Mouse (Mus musculus): ENCODE data around the gene Pex11g.

The Pex11g gene

GRCm38 (mm10) chr8:3467006-3467885 lies at the start of gene Pex11g:
Gene Pex11g, minus strand, starts transcription at chr8:3467680.
- in situ Hi-C loops (cut with MboI; ENCODE audit: low sequenced_read_pairs), result no loop called here

GRCm38 (mm10) chr8:3517117-3517495 lies 49.6 kb upstream of the Pex11g start:
- in situ Hi-C loops (cut with MboI; ENCODE audit: low sequenced_read_pairs), result no loop called here

GRCm38 (mm10) chr8:3516450-3517116 lies 49.1 kb upstream of the Pex11g start:
- in situ Hi-C loops (cut with MboI; ENCODE audit: low sequenced_read_pairs), result no loop called here

GRCm38 (mm10) chr8:3515771-3516417 lies 48.4 kb upstream of the Pex11g start:
- in situ Hi-C loops (cut with MboI; ENCODE audit: low sequenced_read_pairs), result no loop called here

GRCm38 (mm10) chr8:3515260-3515671 lies 47.8 kb upstream of the Pex11g start, which contains the start of gene Pnpla6:
Gene Pnpla6, plus strand, starts transcription at chr8:3515384.
- in situ Hi-C loops (cut with MboI; ENCODE audit: low sequenced_read_pairs), result no loop called here

GRCm38 (mm10) chr8:3514681-3515247 lies 47.3 kb upstream of the Pex11g start:
- in situ Hi-C loops (cut with MboI; ENCODE audit: low sequenced_read_pairs), result no loop called here

GRCm38 (mm10) chr8:3507979-3508754 lies 40.7 kb upstream of the Pex11g start:
- in situ Hi-C loops (cut with MboI; ENCODE audit: low sequenced_read_pairs), result no loop called here

- in situ Hi-C loops (cut with MboI; ENCODE audit: low sequenced_read_pairs), result no loop called here
Observed at GRCm38 (mm10) chr8:3502217-3502616, 34.7 kb upstream of the Pex11g start.

- in situ Hi-C loops (cut with MboI; ENCODE audit: low sequenced_read_pairs), result no loop called here
Observed at GRCm38 (mm10) chr8:3500235-3501090, 33.0 kb upstream of the Pex11g start, which contains the start of gene Mcoln1. Gene Mcoln1, plus strand, starts transcription at chr8:3500457.

GRCm38 (mm10) chr8:3499751-3500150 lies 32.3 kb upstream of the Pex11g start:
- in situ Hi-C loops (cut with MboI; ENCODE audit: low sequenced_read_pairs), result no loop called here

GRCm38 (mm10) chr8:3498583-3498982 lies 31.1 kb upstream of the Pex11g start:
- in situ Hi-C loops (cut with MboI; ENCODE audit: low sequenced_read_pairs), result no loop called here

- in situ Hi-C loops (cut with MboI; ENCODE audit: low sequenced_read_pairs), result no loop called here
Observed at GRCm38 (mm10) chr8:3496428-3496748, 28.9 kb upstream of the Pex11g start.

- in situ Hi-C loops (cut with MboI; ENCODE audit: low sequenced_read_pairs), result no loop called here
Observed at GRCm38 (mm10) chr8:3495578-3496427, 28.3 kb upstream of the Pex11g start.

- in situ Hi-C loops (cut with MboI; ENCODE audit: low sequenced_read_pairs), result no loop called here
Observed at GRCm38 (mm10) chr8:3493845-3494208, 26.3 kb upstream of the Pex11g start.

GRCm38 (mm10) chr8:3492901-3493844 lies 25.7 kb upstream of the Pex11g start, which contains the start of gene Zfp358:
Gene Zfp358, plus strand, starts transcription at chr8:3493138.
- in situ Hi-C loops (cut with MboI; ENCODE audit: low sequenced_read_pairs), result no loop called here

- in situ Hi-C loops (cut with MboI; ENCODE audit: low sequenced_read_pairs), result no loop called here
Observed at GRCm38 (mm10) chr8:3485192-3485591, 17.7 kb upstream of the Pex11g start.

GRCm38 (mm10) chr8:3483546-3483945 lies 16.1 kb upstream of the Pex11g start:
- in situ Hi-C loops (cut with MboI; ENCODE audit: low sequenced_read_pairs), result no loop called here

All from CH12F3 (cell line).